Mouse (Mus musculus): ENCODE results near the gene Fn1. TPM values are rescaled to one million over a fixed set of nuclear protein-coding genes. Genes with fewer than 3 reads are reported as not detected.

The Fn1 gene
- polyA plus RNA-seq, 1 experiment from 2014 or later: 84.4 TPM

DNA sequence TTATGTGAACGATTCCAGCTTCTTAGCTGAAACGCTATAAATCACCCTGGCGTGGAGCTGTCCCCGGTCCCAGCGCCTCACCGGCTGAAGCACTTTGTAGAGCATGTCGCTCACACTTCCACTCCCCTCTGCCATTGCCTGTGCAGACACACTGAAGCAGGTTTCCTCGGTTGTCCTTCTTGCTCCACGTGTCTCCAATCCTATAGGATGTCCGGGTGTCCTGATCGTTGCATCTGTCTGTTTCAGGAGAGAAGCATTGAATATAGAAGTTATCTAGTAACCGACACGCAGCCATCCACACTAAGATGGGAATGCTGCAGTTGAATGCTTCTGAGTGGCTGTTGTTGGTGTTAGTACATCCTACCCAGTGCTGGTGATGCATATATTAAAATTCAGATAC is 7.5 kb downstream of the Fn1 start:
- no peak for DNase-seq (ENCODE audit: low spot score)
- H3K4me1 ChIP-seq: peaks cover 4% of the 10 kb centered on the region
- H3K4me3 ChIP-seq: no peak overlapping the region
- peaks cover 99% of the 10 kb centered on the region for H3K36me3 ChIP-seq
- no peaks in the 10 kb centered on the region for H3K9me3 ChIP-seq (replicated peaks)
- no peak overlapping the region for H3K27ac ChIP-seq (replicated peaks)
- 95% methylated on average over 13 of the region's 13 CpGs for WGBS
- H3K27me3 ChIP-seq (ENCODE audit: low read depth, poor library complexity, severe bottlenecking): peaks cover 18% of the 10 kb centered on the region; the same call in 1 of the 2 replicates

DNA sequence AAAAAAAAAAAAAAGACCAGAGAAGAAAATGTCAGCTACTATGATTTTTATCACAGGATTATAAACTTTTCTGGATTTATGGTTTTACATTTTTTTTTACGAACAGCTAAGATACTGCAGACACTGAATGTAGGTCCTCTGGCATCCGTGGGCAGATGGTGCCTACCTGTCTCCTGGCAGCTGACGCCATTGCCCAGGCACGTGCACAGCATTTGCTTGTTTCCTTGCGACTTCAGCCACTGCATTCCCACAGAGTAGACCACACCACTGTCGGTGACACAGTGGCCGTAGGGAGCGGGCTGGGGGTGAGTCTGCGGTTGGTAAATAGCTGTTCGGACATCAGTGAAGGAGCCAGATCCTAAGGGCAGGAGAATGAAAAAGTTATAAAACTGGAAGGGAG is 10.2 kb downstream of the Fn1 start:
- Histone ChIP-seq H3K27me3 (ENCODE audit: low read depth, poor library complexity, severe bottlenecking) (peaks cover 28% of the 10 kb centered on the region; the same call in 1 of the 2 replicates), H3K9me3 (replicated peaks) (no peaks in the 10 kb centered on the region), H3K36me3 (peaks cover 99% of the 10 kb centered on the region), H3K27ac (replicated peaks) (no peak overlapping the region), H3K4me3 (no peak overlapping the region), H3K4me1 (no peaks in the 10 kb centered on the region)
- no peak for DNase-seq (ENCODE audit: low spot score)
- WGBS: 97% methylated on average over 10 of the region's 10 CpGs

DNA sequence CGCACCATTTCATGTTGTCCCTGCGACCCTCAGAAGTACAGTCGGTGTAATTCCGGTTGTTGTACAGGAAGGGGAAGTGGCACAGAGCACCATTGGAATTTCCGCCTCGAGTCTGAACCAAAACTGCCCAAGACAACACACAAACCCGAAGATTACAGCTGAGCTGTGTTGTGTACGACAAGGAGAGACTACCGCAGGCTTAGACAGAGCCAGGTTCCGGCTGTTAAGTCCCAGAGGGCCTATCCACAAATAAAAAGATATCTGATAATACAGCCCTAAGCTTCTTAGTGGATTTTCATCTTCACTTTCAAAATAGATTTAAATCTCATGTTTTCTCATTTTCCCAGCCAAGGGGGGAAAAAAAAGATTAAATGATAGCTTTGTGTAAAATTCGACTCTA is 11.8 kb downstream of the Fn1 start:
- H3K27me3 ChIP-seq (ENCODE audit: low read depth, poor library complexity, severe bottlenecking): peaks cover 27% of the 10 kb centered on the region; the same call in 1 of the 2 replicates
- H3K4me3 ChIP-seq: no peak overlapping the region
- peaks cover 100% of the 10 kb centered on the region for H3K36me3 ChIP-seq
- no peaks in the 10 kb centered on the region for H3K4me1 ChIP-seq
- WGBS: 87% methylated on average over 11 of the region's 11 CpGs
- DNase-seq (ENCODE audit: low spot score): no peak
- no peak overlapping the region for H3K27ac ChIP-seq (replicated peaks)
- no peaks in the 10 kb centered on the region for H3K9me3 ChIP-seq (replicated peaks)

DNA sequence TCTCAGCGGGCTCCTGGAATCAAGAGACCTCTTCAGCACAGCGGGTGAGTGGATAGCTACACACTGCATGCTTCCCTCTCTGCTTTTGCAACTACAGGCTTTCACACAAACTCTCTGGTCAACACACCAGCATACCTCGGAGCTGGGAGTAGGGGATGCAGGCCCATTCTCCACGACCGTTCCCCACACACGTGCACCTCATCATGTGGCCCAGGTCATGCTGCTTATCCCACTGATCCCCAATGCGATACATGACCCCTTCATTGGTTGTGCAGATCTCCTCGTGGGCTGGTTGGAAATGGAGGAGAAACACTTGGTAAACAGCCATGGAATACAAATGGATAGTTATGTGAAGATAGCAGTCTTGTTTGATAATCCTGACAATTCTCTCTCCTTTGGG is 12.8 kb downstream of the Fn1 start:
- Histone ChIP-seq H3K27ac (replicated peaks) (no peak overlapping the region), H3K4me3 (no peak overlapping the region), H3K4me1 (no peaks in the 10 kb centered on the region), H3K36me3 (peaks cover 100% of the 10 kb centered on the region), H3K27me3 (ENCODE audit: low read depth, poor library complexity, severe bottlenecking) (peaks cover 27% of the 10 kb centered on the region; the same call in 1 of the 2 replicates), H3K9me3 (replicated peaks) (no peaks in the 10 kb centered on the region)
- DNase-seq (ENCODE audit: low spot score): no peak
- WGBS: 95% methylated on average over 8 of the region's 8 CpGs

DNA sequence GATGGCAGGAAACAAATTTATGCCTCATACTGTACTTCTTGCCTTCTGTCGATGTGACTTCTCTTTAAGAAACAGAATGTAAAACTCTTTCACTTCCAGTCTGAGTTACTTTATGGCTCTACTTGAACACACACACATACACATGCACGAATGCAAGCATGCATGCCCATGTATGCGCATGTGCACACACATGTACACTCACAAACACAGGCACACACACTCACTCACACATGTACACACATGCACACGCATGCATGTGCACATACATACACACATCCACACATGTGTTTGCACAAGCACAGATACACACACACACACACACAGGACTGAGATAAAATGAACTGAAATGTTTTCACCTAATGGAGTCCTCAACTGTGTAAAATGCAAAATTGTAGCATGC is 16.3 kb downstream of the Fn1 start:
- H3K9me3 ChIP-seq (replicated peaks): no peaks in the 10 kb centered on the region
- H3K27ac ChIP-seq (replicated peaks): no peak overlapping the region
- H3K4me1 ChIP-seq: no peaks in the 10 kb centered on the region
- 95% methylated on average over 4 of the region's 4 CpGs for WGBS
- H3K4me3 ChIP-seq: no peak overlapping the region
- peaks cover 17% of the 10 kb centered on the region; the same call in 1 of the 2 replicates for H3K27me3 ChIP-seq (ENCODE audit: low read depth, poor library complexity, severe bottlenecking)
- peaks cover 99% of the 10 kb centered on the region for H3K36me3 ChIP-seq
- DNase-seq (ENCODE audit: low spot score): no peak

DNA sequence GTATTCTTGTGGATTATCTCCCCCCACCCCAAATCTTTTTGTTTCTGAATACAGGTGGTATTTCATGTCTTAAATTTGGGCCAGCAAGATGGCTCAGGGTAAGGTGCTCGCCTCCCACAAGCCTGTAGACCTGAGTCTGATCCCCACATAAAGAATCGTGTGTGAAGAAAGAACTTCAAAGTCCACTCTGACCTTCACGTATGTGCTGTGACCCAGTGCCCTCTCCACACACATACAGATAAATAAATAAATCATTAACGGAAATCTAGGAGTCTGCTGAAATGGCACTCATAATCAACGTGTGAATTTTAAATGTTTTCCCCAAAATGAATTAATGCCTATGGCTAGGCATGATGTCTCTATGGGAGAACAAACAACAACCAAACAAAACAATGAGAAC is 16.9 kb downstream of the Fn1 start:
- no peaks in the 10 kb centered on the region for H3K4me1 ChIP-seq
- peaks cover 99% of the 10 kb centered on the region for H3K36me3 ChIP-seq
- no peak for DNase-seq (ENCODE audit: low spot score)
- H3K9me3 ChIP-seq (replicated peaks): no peaks in the 10 kb centered on the region
- no peak overlapping the region for H3K27ac ChIP-seq (replicated peaks)
- 92% methylated on average over 5 of the region's 5 CpGs for WGBS
- H3K27me3 ChIP-seq (ENCODE audit: low read depth, poor library complexity, severe bottlenecking): peaks cover 17% of the 10 kb centered on the region; the same call in 1 of the 2 replicates
- H3K4me3 ChIP-seq: no peak overlapping the region

DNA sequence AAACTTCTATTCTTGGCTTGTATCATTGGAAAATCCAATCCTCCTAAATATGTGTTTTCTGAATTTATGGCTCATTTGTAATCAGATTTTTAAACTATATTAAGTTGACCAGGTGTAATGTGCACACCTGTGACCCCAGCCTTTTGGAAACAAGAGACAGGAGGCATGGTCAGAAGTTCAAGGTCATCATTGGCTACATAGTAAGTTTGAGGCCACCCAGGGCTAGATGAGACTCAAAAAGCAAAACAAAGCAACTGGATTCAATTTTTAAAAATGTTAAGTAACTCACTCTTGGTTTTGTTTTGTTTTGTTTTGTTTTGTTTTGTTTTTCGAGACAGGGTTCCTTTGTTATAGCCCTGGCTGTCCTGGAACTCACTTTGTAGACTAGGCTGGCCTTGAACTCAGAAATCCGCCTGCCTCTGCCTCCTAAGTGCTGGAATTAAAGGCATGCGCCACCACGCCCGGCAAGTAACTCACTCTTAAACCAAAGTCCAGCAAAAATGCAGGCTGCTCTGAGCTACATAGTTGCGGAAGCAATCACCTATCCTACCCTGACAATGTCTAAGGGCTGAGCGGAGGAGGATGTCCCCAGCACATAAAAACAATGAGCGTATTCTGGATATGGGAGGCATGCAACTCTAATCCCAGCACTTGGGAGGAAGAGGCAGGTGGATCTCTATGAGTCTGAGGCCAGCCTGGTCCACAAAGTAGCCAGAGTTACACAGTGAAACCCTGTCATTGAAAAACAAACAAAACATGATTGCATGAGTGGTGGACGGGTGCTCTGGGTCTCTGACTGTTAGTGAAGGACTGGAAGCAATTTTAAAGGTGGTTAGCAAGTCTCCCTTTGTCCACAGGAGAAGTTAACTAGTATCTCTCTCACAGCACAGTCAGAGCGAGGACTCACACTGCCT is 17.6 kb downstream of the Fn1 start:
- WGBS: 92% methylated on average over 10 of the region's 10 CpGs
- H3K9me3 ChIP-seq (replicated peaks): no peaks in the 10 kb centered on the region
- peaks cover 17% of the 10 kb centered on the region; the same call in 1 of the 2 replicates for H3K27me3 ChIP-seq (ENCODE audit: low read depth, poor library complexity, severe bottlenecking)
- peaks cover 99% of the 10 kb centered on the region for H3K36me3 ChIP-seq
- no peak overlapping the region for H3K27ac ChIP-seq (replicated peaks)
- no peaks in the 10 kb centered on the region for H3K4me1 ChIP-seq
- H3K4me3 ChIP-seq: no peak overlapping the region
- DNase-seq (ENCODE audit: low spot score): no peak

DNA sequence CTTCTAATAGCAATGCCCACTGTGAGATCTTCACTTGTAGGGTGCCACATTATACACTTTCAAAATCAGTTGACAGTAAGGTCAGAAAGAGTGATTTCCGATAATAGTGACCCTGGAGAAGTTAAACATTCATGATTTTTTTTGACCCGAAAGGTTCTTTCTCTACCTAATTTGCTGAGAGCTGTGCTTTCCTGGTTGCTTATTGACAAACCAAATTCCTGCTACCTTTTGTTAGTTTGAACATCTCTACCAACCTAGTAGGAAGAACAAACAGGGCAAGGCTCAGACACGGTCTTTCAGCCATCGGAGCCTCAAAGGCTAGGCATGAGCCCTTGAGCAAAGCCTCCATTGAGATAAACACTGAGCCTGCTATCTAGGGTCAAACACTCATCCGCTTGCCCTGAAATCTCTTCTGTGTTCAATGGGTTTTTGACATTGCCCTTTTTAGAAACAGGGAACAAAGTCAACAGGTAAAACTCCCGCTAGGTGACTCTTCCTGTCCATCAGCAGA is 18.5 kb downstream of the Fn1 start:
- Histone ChIP-seq H3K27ac (replicated peaks) (no peak overlapping the region), H3K4me3 (no peak overlapping the region), H3K36me3 (peaks cover 99% of the 10 kb centered on the region), H3K4me1 (no peaks in the 10 kb centered on the region), H3K27me3 (ENCODE audit: low read depth, poor library complexity, severe bottlenecking) (peaks cover 11% of the 10 kb centered on the region; the same call in 1 of the 2 replicates), H3K9me3 (replicated peaks) (no peaks in the 10 kb centered on the region)
- DNase-seq (ENCODE audit: low spot score): no peak
- WGBS: 91% methylated on average over 6 of the region's 6 CpGs

DNA sequence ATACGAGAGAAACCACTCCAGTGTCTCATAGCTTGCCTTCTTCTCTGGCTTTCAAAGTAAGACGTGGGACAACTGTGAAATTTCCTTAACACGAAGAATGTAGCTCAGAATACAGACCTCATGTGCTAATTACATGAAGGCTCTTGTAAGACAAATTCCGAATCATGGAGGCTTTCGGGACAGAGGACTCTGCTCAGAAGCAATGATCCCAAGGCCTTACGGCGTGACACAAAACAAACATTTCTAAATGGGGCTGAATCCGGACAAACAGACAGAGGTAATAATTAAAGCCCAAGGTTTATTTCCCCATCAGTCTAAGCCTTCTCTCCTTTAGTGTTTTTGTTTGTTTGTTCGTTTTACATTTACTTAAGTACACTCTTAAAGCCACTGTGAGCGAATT is 20.6 kb downstream of the Fn1 start:
- 90% methylated on average over 10 of the region's 10 CpGs for WGBS
- Histone ChIP-seq H3K36me3 (peaks cover 99% of the 10 kb centered on the region), H3K4me3 (no peak overlapping the region), H3K27me3 (ENCODE audit: low read depth, poor library complexity, severe bottlenecking) (no peaks in the 10 kb centered on the region), H3K27ac (replicated peaks) (no peak overlapping the region), H3K4me1 (no peaks in the 10 kb centered on the region), H3K9me3 (replicated peaks) (no peaks in the 10 kb centered on the region)
- DNase-seq (ENCODE audit: low spot score): no peak

DNA sequence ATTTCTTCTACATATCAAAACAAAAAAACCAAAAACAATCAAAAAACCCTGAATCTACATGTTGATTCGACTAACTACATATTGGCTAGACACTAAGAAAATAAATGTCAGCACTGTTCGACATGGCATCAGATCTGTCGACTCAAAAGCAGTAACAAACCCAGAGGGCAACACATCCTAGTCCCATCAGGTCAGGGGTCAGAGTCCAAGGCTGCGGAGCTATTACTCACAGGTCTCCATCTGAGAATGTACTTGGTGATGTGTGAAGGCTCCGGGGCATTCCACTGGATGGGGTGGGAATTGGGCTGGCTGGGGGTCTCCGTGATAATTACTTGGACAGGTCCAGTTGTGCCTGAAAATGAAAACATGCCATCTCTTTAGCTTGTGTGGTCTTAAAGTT is 21.2 kb downstream of the Fn1 start:
- H3K4me1 ChIP-seq: no peaks in the 10 kb centered on the region
- H3K27me3 ChIP-seq (ENCODE audit: low read depth, poor library complexity, severe bottlenecking): no peaks in the 10 kb centered on the region
- no peak overlapping the region for H3K4me3 ChIP-seq
- no peak overlapping the region for H3K27ac ChIP-seq (replicated peaks)
- peaks cover 99% of the 10 kb centered on the region for H3K36me3 ChIP-seq
- no peaks in the 10 kb centered on the region for H3K9me3 ChIP-seq (replicated peaks)
- no peak for DNase-seq (ENCODE audit: low spot score)
- WGBS: 87% methylated on average over 6 of the region's 6 CpGs

DNA sequence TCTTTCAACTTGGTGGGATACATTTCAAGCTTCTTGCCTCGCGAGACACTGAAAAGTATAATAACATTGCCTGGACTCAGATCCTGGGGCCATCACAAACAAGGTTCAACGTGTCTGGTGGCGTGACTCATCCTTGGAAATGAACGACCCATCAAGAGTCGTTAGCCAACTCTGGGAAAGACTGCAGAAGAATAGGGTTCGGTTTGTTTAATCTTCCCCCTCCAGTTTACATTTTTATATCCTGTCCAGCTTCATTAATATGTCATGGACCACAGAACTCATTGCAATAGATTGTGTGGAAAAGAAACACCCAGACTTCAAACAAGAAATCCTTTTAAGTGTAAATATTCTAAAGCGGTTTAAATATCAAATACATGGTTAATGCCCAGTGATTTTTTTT is 22.8 kb downstream of the Fn1 start:
- H3K27ac ChIP-seq (replicated peaks): no peak overlapping the region
- no peaks in the 10 kb centered on the region for H3K27me3 ChIP-seq (ENCODE audit: low read depth, poor library complexity, severe bottlenecking)
- no peaks in the 10 kb centered on the region for H3K4me1 ChIP-seq
- H3K9me3 ChIP-seq (replicated peaks): no peaks in the 10 kb centered on the region
- H3K36me3 ChIP-seq: peaks cover 99% of the 10 kb centered on the region
- no peak overlapping the region for H3K4me3 ChIP-seq
- no peak for DNase-seq (ENCODE audit: low spot score)
- WGBS: 94% methylated on average over 8 of the region's 8 CpGs

DNA sequence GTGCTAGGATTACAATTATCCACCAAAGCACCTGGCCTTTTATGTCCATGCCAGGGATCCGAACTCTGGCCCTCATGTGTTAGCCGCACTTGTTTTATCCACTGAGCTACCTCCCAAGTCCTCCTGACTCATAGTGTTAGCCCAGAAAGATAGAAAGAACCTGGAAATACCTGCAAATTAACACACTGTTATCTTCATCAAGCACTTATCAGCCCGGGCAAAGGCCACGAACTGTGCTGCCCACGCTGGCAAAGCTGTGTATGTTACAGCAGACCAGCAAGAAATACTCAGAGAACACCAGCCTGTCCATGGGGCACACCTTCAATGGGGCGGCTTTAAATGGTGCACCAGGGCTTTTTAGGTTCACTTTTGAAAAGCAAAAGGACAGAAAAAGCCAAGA is 29.4 kb downstream of the Fn1 start:
- WGBS: 92% methylated on average over 6 of the region's 6 CpGs
- peaks cover 100% of the 10 kb centered on the region for H3K36me3 ChIP-seq
- no peak overlapping the region for H3K4me3 ChIP-seq
- H3K27me3 ChIP-seq (ENCODE audit: low read depth, poor library complexity, severe bottlenecking): peaks cover 47% of the 10 kb centered on the region
- H3K9me3 ChIP-seq (replicated peaks): no peaks in the 10 kb centered on the region
- no peak overlapping the region for H3K27ac ChIP-seq (replicated peaks)
- no peaks in the 10 kb centered on the region for H3K4me1 ChIP-seq
- DNase-seq (ENCODE audit: low spot score): no peak

DNA sequence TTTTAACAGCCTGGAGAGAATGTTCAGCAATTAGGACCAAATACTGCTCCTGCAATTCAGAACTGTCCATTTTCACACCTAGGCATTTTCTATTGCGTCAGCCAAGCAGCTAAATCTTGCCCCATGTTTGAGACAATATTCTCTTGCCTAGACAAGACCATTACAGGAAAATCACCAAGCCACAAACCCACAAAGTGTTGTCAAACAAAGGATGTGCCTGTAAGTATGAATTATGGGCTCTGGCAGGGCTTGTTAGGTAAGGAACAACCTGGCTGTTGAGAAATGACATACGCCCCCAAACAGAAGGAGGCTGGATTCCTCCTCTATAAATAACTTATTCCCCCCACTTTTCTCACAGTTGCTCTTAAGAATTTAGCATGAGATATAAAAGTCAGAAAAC is 31.5 kb downstream of the Fn1 start:
- no peaks in the 10 kb centered on the region for H3K4me1 ChIP-seq
- no peak for DNase-seq (ENCODE audit: low spot score)
- no peaks in the 10 kb centered on the region for H3K9me3 ChIP-seq (replicated peaks)
- no peak overlapping the region for H3K4me3 ChIP-seq
- H3K27me3 ChIP-seq (ENCODE audit: low read depth, poor library complexity, severe bottlenecking): peaks cover 68% of the 10 kb centered on the region
- H3K36me3 ChIP-seq: peaks cover 100% of the 10 kb centered on the region
- 94% methylated on average over 2 of the region's 2 CpGs for WGBS
- H3K27ac ChIP-seq (replicated peaks): no peak overlapping the region

Measured in midbrain, embryonic 10.5 days (tissue).